Mouse (Mus musculus) stomach, embryonic 14.5 days (tissue): ENCODE data around the gene Ankrd13d. TPM values are rescaled to one million over a fixed set of nuclear protein-coding genes. Genes with fewer than 3 reads are reported as not detected.
A peak's percentile ranks its signal among the peaks of the same experiment; 100 is the strongest.

Experiments
- ATAC-seq: fragments of 200-750 bp; cut with Nextera tagmentation; 2 replicates; pipeline ENCODE4 v1.8.0; 2017; ENCODE audit warnings: low read depth, moderate TSS enrichment; ENCODE audit not compliant: insufficient number of reproducible peaks, insufficient read depth, low FRiP score
- H3K27ac ChIP-seq: fragments of 300-500 bp; sonication (generic); 2 replicates; pipeline ENCODE4 v1.5.1; 2014; ENCODE audit warnings: mild to moderate bottlenecking, low read length, moderate library complexity, mixed read lengths
- H3K27me3 ChIP-seq: fragments of 300-500 bp; sonication (generic); 2 replicates; pipeline ENCODE4 v1.6.1; 2014; ENCODE audit warnings: low read length, control low read depth, mixed read lengths; ENCODE audit not compliant: control insufficient read depth, insufficient read depth
- H3K36me3 ChIP-seq: fragments of 300-500 bp; sonication (generic); 2 replicates; pipeline ENCODE4 v1.6.1; 2014; ENCODE audit warnings: mild to moderate bottlenecking, control low read depth, low read length, moderate library complexity, mixed read lengths; ENCODE audit not compliant: control insufficient read depth, insufficient read depth
- H3K4me1 ChIP-seq: fragments of 300-500 bp; sonication (generic); 2 replicates; pipeline ENCODE4 v1.6.1; 2014; ENCODE audit warnings: low read length, control low read depth, mixed read lengths; ENCODE audit not compliant: control insufficient read depth, insufficient read depth
- H3K4me2 ChIP-seq: fragments of 300-500 bp; sonication (generic); replicated peaks from 2 replicates; pipeline ENCODE4 v1.6.1; 2014; ENCODE audit warnings: low read depth, low read length, control low read depth
- H3K4me3 ChIP-seq: fragments of 300-500 bp; sonication (generic); 2 replicates; pipeline ENCODE4 v1.5.1; 2014; ENCODE audit warnings: low read depth, low read length, control low read depth
- H3K9ac ChIP-seq: fragments of 300-500 bp; sonication (generic); replicated peaks from 2 replicates; pipeline ENCODE4 v1.6.1; 2014; ENCODE audit warnings: low read depth, mild to moderate bottlenecking, control low read depth, low read length, moderate library complexity, mixed read lengths
- H3K9me3 ChIP-seq: fragments of 300-500 bp; sonication (generic); 2 replicates; pipeline ENCODE4 v1.6.1; 2016; ENCODE audit warnings: low read depth, low read length, control low read depth; ENCODE audit not compliant: control insufficient read depth
- WGBS: fragments of 180-500 bp; shearing (Covaris S2); extraction: QIAGEN DNeasy Blood & Tissue Kit; methylation state at CpG from one replicate; pipeline ENCODE4 v1.1.7; 2014; 5-methylcytosine and 5-hydroxymethylcytosine counted together
- microRNA-seq: library from miRNA; unstranded; fragments of <30 nt; microRNA quantifications from one replicate; pipeline ENCODE4, GENCODE M21; 2016
- polyA plus RNA-seq: library from polyadenylated mRNA; unstranded; fragments of >200 nt; fragmentation: Nextera tagmentation; extraction: Ambion mirVana; gene quantifications from 2 replicates; pipeline ENCODE4 v1.2.1, GENCODE M21; 2014

The Ankrd13d gene
- polyA plus RNA-seq, 1 experiment from 2014 or later: 13.0 TPM

- peak; percentile 56; the same call in 1 of the 2 replicates for ATAC-seq
- H3K4me3 ChIP-seq: no peak overlapping the region
- no peaks in the 10 kb centered on the region for H3K9me3 ChIP-seq
- peak overlapping the region; percentile 80; the same call in 1 of the 2 replicates for H3K27ac ChIP-seq
- H3K36me3 ChIP-seq: no peaks in the 10 kb centered on the region
- no peak overlapping the region for H3K9ac ChIP-seq
- H3K4me1 ChIP-seq: peaks cover 56% of the 10 kb centered on the region
- WGBS: 23% methylated on average over 14 of the region's 14 CpGs
- peak overlapping the region; percentile 25 for H3K4me2 ChIP-seq
- H3K27me3 ChIP-seq: no peaks in the 10 kb centered on the region
Measured at GRCm38 (mm10) chr19:4220957-4221743, 61.8 kb downstream of the Ankrd13d start.

GRCm38 (mm10) chr19:4220416-4220815 is 62.5 kb downstream of the Ankrd13d start:
- Histone ChIP-seq H3K9me3 (no peaks in the 10 kb centered on the region), H3K27me3 (no peaks in the 10 kb centered on the region), H3K4me3 (no peak overlapping the region), H3K4me1 (peaks cover 59% of the 10 kb centered on the region), H3K4me2 (peak overlapping the region; percentile 25), H3K36me3 (no peaks in the 10 kb centered on the region), H3K27ac (peak overlapping the region; percentile 80; the same call in 1 of the 2 replicates), H3K9ac (no peak overlapping the region)
- WGBS: 31% methylated on average over 4 of the region's 4 CpGs
- ATAC-seq: no peak

Small RNA genes within 50 kb of the gene (microRNA-seq; reads per million reads assigned to microRNA genes)
- not detected for gene Mir6985

Other genes with a start within 250 kb of the Ankrd13d start
- gene Gstp1, start 245.2 kb downstream of the Ankrd13d start, polyA plus RNA-seq: 635 and 672 TPM in 2 replicates
- gene Gstp2, start 237.1 kb downstream of the Ankrd13d start, polyA plus RNA-seq: 10.4 and 18.0 TPM in 2 replicates
- gene Gstp3, start 223.6 kb downstream of the Ankrd13d start, polyA plus RNA-seq: not detected in 2 replicates
- gene Cabp2, start 201.6 kb downstream of the Ankrd13d start, polyA plus RNA-seq: not detected in 2 replicates
- 74.1 and 91.0 TPM in 2 replicates for gene Cdk2ap2, start 186.0 kb downstream of the Ankrd13d start, polyA plus RNA-seq
- 9.2 and 10.8 TPM in 2 replicates for gene Pitpnm1, start 183.1 kb downstream of the Ankrd13d start, polyA plus RNA-seq
- 95.3 and 101 TPM in 2 replicates for gene Aip, start 157.3 kb downstream of the Ankrd13d start, polyA plus RNA-seq
- gene Gpr152, start 143.3 kb downstream of the Ankrd13d start, polyA plus RNA-seq: not detected in 2 replicates
- not detected in 2 replicates for gene Cabp4, start 139.1 kb downstream of the Ankrd13d start, polyA plus RNA-seq
- gene Coro1b, start 134.5 kb downstream of the Ankrd13d start, polyA plus RNA-seq: 149 and 152 TPM in 2 replicates
- 1.9 and 2.6 TPM in 2 replicates for gene Ptprcap, start 129.5 kb downstream of the Ankrd13d start, polyA plus RNA-seq
- 35.8 and 38.9 TPM in 2 replicates for gene Rps6kb2, start 119.8 kb downstream of the Ankrd13d start, polyA plus RNA-seq
- gene Carns1, start 107.7 kb downstream of the Ankrd13d start, polyA plus RNA-seq: 0.90 and 1.3 TPM in 2 replicates
- 1.5 and 2.5 TPM in 2 replicates for gene Tbc1d10c, start 91.9 kb downstream of the Ankrd13d start, polyA plus RNA-seq
- 759 and 780 TPM in 2 replicates for gene Ppp1ca, start 91.1 kb downstream of the Ankrd13d start, polyA plus RNA-seq
- gene Rad9a, start 81.5 kb downstream of the Ankrd13d start, polyA plus RNA-seq: 33.3 and 33.5 TPM in 2 replicates
- gene Clcf1, start 68.9 kb downstream of the Ankrd13d start, polyA plus RNA-seq: 7.3 and 8.3 TPM in 2 replicates
- gene AC109138.7, start 68.8 kb downstream of the Ankrd13d start, polyA plus RNA-seq: not detected in 2 replicates
- 25.5 and 26.3 TPM in 2 replicates for gene Pold4, start 51.2 kb downstream of the Ankrd13d start, polyA plus RNA-seq
- 26.5 and 27.9 TPM in 2 replicates for gene Ssh3, start 14.0 kb downstream of the Ankrd13d start, polyA plus RNA-seq
- 18.1 and 18.7 TPM in 2 replicates for gene Grk2, start 23.1 kb upstream of the Ankrd13d start, polyA plus RNA-seq
- 56.4 and 58.2 TPM in 2 replicates for gene Kdm2a, start 115.1 kb upstream of the Ankrd13d start, polyA plus RNA-seq
- gene Rhod, start 156.3 kb upstream of the Ankrd13d start, polyA plus RNA-seq: 29.1 and 43.7 TPM in 2 replicates
- 0.41 and 0.50 TPM in 2 replicates for gene Syt12, start 194.3 kb upstream of the Ankrd13d start, polyA plus RNA-seq
- gene 2010003K11Rik, start 215.4 kb upstream of the Ankrd13d start, polyA plus RNA-seq: not detected in 2 replicates
- 11.4 and 12.7 TPM in 2 replicates for gene Pcx, start 227.3 kb upstream of the Ankrd13d start, polyA plus RNA-seq